Mouse (Mus musculus) B cell, adult 2 months (primary cell): ENCODE data around the gene Cacna1e.

Experiments
- DNase-seq, 2 experiments: peaks; one replicate each; pipeline ENCODE4 v3.0.0; 2022

Gene Cacna1e

GRCm38 (mm10) chr1:154705882-154706565 lies 178.3 kb downstream of the Cacna1e start:
- DNase-seq = no peak

GRCm38 (mm10) chr1:154704558-154705185 lies 179.6 kb downstream of the Cacna1e start:
- DNase-seq = no peak

GRCm38 (mm10) chr1:154702623-154703022 lies 181.7 kb downstream of the Cacna1e start:
- no peak for DNase-seq

DNA sequence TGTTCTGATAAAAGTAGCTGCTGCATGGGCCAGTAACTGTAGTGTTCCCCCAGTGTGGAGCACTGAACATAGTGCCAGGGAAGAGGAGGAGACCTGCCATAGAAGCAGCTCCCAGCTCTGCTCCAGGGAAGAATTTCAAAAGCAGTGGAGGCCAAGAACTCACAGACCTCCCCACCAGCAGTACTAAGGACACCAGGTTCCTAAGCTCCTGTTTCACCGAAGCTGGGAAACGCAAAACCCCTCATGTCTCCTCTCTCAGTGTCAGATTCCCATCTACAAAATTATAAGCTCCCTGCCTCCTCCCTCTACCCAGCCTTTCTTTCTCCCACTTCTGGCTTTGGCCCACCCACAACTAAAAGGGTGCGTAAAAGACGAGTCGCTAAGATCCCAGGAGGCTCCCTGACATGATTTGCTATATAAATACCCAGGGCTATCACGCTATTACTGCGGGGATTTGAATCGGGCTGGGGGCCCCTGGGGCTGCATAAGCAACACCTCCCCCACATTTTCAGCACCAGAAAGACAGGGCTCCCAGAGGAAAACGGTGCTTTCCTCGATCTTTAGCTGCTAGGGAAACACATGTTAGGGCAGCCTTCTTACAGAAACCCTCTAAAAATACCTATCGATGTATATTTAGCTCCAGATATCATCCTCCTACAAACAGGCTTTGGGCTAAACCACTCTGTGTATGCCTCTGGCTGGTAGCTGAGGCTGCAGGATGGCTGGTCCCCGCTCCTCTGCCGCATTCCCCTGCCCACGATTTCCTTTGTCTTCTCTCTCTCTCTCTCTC lies 195.2 kb downstream of the Cacna1e start:
- no peak for DNase-seq

GRCm38 (mm10) chr1:154686861-154687260 lies 197.4 kb downstream of the Cacna1e start:
- no peak for DNase-seq

DNA sequence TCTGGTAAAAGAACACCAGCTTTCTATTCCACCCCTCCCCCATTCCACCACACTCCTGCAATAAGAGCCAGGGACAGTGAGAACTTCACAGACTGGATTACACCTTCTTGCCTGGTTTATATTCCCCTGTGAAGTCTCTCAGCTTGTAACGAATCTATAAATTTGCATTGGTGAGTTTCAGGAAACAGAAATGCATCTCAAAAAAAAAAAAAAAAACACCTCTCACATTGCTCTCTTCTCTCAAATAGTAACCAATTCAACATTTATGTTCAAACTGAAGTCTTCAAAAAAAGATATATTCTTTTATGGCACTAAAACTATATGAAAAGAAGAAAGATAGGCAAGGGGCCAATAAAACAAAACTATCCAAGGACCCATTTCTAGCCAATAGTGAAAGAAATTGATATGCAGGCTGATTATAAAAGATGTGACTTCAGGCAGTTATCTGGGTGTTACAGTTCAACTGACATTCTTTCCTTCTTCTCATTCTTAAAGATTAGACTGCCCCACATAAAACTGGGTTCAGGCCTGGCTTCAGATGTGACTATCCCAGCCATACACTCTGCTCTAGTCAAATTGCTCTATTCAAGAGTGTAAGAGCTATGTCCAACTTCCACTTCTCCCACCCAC lies 200.7 kb downstream of the Cacna1e start:
- DNase-seq = no peak

DNA sequence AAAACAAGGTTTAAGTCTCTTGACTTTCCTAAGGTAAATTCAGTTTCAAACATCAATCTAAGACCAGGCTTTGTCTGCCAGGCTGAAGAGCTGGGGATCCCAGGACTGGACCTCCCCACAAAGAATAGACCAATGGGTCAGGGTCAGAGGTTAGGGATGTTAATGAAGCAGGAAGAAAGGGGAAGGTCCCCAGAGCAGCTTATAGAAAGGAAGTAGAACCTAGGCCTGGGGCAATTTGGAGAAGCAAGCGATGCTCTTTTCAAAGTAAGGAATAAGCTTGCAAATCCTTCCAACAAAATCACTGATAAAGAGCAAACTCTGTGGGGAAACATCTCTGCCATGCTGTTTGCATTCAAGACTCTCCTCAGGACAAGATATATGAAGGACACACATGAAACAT lies 205.3 kb downstream of the Cacna1e start:
- no peak for DNase-seq

DNA sequence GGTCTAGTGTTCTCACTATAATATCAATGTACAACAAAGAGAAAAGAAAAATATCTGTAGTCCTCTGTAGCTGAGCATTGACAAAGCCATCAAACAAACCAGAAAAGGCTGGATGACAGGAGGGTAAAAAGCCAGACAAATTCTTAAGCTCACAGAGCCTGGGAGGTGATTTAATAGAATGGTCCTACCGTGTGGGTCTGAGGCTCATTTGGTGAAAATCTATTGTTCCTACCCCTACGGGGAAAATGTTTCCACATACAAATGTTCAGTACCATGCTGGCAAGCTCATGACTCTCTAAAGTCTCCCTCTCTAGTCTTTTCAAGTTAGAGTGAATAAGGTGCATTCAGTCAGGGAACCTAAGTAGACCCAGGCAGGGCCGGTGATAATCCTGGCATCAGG lies 206.2 kb downstream of the Cacna1e start:
- no peak for DNase-seq

DNA sequence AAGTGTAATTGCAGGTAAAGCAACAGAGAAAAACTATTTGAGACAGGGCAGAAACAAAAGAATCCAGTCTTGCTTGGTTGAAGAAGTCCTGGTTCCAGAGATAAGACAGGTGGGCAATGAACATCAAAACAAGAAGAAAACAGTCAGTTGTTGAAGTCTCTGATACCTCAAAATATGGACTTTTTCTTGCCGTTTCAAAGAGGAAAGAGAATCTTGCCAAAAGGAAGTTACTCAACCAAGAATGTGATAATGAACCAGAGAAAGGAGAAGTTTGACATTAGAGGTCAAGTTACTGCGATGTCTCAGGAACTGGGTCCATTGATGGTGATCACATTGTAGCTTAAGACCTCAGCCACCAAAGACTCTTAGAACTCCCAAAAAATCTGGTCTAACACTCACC lies 206.6 kb downstream of the Cacna1e start:
- no peak for DNase-seq

DNA sequence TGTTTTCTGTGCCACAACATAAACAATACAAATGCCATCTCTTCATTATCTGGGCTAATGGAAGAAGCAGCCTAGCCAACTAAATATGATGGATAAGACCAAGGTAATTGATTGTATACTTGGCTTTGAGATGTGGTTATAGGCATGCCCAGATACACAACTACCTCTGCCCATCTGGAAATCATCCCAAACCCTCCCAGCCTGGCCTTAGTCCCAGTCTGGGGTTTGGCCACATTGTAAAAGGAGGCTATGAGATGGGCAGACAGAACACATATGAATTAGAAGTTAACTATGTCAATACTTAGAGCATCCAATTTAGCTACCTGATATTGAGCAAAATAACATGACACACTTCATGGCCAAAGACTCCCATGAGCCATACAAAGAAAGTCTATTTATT lies 220.6 kb downstream of the Cacna1e start:
- DNase-seq = no peak

GRCm38 (mm10) chr1:154661977-154662376 lies 222.3 kb downstream of the Cacna1e start:
- DNase-seq = no peak

- no peak for DNase-seq
Observed at GRCm38 (mm10) chr1:154661221-154661864, 223.0 kb downstream of the Cacna1e start.

GRCm38 (mm10) chr1:154657366-154657765 lies 226.9 kb downstream of the Cacna1e start:
- no peak for DNase-seq

GRCm38 (mm10) chr1:154653951-154654350 lies 230.3 kb downstream of the Cacna1e start:
- DNase-seq = no peak

- no peak for DNase-seq
Observed at GRCm38 (mm10) chr1:154646156-154646950, 237.9 kb downstream of the Cacna1e start.

DNA sequence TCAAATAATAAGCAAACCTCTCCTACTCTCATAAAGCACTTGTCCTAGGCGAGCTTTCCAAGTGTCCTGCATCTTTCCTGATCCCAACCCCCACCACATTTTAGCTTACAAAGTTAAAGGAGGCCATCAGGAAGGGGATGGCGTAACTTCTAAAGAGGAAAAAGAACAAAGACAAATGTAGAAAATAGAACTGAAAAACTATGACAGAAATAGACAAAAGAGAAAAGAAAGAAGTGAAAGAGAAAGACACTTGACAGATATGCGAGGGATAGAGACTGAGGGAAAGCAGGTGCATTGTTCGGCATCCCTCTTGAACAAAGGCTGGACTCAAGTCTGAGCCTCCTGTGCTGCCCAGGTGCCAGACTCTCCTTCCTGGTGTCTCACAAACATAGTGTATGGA lies 246.5 kb downstream of the Cacna1e start:
- DNase-seq = no peak

GRCm38 (mm10) chr1:154635766-154636165 lies 248.5 kb downstream of the Cacna1e start:
- no peak for DNase-seq

GRCm38 (mm10) chr1:154632886-154633285 lies 251.4 kb downstream of the Cacna1e start:
- DNase-seq = no peak

GRCm38 (mm10) chr1:154622666-154623653 lies 261.3 kb downstream of the Cacna1e start:
- DNase-seq = no peak

DNA sequence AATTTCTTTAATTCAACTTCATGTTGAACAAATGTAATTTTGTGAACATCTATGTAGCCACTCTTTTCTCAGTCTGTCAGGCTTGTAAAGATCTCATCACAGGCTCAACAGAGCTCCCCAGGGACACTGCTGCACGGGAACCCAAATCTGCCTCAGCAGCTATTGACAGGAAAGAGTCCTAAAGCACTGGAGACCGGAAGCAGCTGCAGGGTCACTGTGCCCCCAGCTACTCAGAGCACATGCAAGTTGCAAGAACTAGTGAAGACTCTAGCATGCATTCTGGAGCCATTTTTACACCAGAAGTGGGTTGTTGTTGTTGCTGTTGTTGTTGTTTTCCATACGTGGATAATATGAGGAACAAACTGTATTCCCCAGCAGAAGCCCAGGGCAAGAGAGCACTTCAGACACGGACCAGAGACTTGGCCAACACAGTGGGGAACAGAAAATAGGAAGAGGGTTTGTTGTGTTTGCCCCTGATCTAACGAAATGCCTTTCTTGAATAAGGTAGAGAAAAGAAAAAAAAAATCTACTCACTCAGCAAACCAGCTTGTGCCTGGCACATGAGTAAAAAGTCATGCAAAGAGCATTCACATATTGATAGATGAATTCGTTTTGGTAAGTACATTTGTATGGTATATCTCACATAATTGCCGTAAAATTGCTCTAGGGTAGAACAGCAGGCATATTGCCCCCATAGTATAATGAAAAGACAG lies 266.4 kb downstream of the Cacna1e start:
- DNase-seq = peak; percentile 54 to 61
